Mouse (Mus musculus): Measurements from ENCODE around the gene AI837181.

Gene AI837181

GRCm38 (mm10) chr19:5414534-5414957, 10.4 kb upstream of the AI837181 start:
- DNase-seq (ENCODE audit: low spot score), result no peak

DNA sequence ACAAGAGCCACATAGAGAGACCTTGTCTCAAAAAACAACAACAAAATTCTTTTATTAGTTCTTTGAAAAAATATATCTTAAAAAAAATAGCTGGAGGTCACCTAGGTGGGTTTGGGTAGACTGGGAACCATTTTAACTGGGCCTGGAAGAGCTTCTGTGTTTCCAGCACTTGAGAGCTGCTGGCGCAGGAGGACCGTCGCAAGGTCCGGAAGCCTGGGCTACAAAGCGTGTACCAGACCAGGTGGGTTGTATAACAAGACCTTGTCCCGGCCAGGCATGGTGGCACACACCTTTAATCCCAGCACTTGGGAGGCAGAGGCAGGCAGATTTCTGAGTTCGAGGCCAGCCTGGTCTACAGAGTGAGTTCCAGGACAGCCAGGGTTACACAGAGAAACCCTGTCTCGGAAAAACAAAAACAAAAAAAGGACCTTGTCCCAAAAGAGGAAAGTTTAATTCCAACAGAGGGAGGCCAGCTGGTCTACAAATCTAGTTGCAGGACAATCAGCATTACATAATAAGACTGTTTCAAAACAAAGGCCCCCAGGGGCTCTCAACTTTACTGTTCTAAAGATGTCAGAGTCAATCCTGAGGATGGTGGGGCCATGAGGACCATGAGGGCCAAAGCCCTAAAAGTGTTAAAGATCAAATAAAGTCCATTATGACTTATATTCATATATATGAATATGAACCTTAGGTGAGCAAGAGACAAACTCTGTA, 6.0 kb upstream of the AI837181 start:
- DNase-seq (ENCODE audit: low spot score), result no peak

DNA sequence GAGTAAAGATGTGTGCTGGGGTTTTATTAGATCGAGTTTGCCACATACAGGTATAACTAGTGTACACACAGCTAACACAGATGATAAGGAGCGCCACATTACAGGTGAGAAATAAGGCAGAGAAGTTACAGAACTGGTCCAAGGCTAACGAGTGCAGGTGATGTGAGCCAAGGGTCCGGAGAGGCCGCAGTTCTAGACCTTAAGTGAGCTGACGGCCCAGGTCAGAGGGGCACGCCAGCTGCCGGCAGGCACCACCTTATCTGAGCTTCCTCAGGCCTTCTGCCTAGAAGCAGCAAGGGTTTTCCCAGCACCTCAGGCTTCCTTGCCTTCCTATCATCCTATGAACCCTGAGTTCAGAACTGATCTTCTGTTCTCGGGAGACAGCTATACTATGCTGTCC, 5.3 kb upstream of the AI837181 start:
- no peak for DNase-seq (ENCODE audit: low spot score)

DNA sequence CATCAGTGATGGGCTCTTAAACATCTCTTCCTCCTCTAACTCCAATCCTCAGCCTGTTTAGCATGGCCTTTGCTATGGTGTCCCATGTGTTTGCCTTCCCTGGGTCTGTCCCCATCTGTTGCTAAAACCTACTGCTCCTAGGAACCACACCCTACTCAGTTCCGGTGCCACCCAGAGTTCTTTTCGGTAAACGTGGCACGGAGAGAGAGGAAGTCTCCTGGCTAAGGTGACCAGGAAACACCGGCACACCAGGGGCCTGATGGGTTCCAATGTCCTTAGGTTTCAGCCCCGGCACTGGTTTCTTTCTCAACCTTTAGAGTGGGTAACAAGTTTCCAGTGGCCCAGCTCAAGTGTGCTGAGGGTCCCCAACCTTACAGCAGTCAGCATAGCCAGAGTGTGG, 4.4 kb upstream of the AI837181 start:
- DNase-seq (ENCODE audit: low spot score), result no peak

DNA sequence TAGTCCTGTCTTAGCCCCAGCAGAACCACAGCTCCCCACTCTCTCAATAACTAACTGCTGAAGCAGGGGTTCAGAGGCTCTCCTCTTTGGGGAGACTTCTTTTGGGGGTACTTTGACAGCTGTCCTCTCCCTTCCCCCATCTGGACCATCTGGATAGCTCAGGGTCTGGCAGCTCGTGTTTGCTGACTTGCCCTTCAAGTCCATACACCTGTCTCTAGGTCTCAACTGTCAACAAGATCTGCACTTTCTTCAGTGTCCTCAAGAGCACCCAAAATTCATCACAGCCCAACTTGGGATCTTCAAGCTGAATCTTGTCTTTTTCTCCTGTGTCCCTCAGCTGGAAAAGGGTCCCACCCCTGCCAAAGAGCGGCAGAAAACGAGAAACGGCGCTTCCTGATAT, 3.2 kb upstream of the AI837181 start:
- no peak for DNase-seq (ENCODE audit: low spot score)

DNA sequence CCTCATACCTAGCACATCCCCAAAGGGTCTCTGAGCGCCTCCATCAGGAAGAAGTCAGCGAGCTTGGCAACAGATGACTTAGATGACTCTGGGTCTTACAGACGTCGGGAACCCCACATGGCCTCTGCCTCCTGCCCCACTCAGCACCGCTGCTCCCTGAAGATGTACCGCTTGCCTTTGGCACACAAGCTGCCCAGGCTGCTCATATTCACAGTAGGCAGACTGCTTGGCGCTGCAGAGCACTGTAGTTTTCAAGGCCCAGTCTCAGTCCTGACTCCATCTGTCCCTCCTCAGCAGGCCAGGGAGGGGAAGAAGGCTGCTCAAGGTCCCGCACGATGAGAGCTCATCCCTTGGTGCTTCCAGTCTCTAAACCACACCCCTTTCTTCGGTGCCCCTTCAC, 2.7 kb upstream of the AI837181 start:
- no peak for DNase-seq (ENCODE audit: low spot score)

GRCm38 (mm10) chr19:5422895-5423443, 2.0 kb upstream of the AI837181 start:
- no peak for DNase-seq (ENCODE audit: low spot score)

GRCm38 (mm10) chr19:5423561-5423960, 1.4 kb upstream of the AI837181 start:
- no peak for DNase-seq (ENCODE audit: low spot score)

DNA sequence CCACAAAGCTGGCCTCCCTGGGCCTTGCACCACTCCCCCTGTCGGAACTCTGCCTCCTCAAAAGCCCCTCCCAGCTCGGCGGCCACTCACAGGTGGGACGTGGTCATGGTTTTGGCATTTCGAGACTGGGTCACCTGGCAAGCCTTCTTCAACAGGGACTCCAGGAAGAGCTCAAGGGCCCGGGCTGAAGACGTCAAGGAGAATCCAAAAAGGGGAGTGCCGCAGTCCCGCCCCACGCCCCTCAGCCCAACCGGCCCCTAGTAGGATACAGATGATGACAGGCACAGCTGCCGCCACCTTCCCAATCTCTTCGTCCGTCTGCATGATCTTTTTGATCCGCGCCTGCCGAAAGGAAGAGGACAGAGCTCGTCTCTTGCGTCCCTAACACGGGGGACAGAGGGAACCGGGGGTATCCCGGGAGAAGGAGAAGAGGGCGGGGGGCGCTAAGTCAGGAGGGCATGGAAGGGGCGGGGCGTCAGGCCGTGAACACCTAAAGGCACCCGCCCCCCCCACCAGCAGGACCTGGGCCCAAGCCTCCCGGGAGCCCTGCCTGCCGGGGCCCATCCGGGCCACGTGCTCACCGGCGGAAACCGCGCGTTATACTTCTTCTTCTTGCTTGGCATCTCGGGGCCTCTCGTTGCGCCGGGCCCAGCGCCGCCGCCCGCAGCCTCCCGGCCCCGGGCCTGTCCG, 707 bp upstream of the AI837181 start:
- peak; percentile 66 for DNase-seq (ENCODE audit: low spot score)

DNA sequence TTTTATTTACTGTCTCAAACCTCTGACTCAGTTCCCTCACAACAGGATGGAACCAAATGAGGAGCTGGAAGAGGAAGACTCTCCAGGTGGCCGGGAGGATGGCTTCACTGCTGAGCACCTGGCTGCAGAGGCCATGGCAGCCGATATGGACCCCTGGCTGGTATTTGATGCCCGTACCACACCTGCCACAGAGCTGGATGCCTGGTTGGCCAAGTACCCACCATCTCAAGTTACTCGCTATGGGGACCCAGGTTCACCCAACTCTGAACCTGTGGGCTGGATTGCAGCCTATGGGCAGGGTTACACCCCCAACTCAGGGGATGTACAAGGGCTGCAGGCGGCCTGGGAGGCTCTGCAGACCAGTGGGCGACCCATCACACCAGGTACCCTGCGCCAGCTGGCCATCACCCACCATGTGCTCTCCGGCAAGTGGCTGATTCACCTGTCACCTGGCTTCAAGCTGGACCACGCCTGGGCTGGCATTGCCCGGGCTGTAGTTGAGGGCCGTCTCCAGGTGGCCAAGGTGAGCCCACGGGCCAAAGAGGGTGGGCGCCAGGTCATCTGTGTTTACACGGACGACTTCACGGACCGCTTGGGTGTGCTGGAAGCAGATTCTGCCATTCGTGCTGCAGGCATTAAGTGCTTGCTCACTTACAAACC, 1.1 kb downstream of the AI837181 start:
- no peak for DNase-seq (ENCODE audit: low spot score)

- no peak for DNase-seq (ENCODE audit: low spot score)
Measured at GRCm38 (mm10) chr19:5426640-5427290, 1.8 kb downstream of the AI837181 start.

- DNase-seq (ENCODE audit: low spot score), result peak; percentile 41
Measured at GRCm38 (mm10) chr19:5428083-5428482, 3.1 kb downstream of the AI837181 start.

DNA sequence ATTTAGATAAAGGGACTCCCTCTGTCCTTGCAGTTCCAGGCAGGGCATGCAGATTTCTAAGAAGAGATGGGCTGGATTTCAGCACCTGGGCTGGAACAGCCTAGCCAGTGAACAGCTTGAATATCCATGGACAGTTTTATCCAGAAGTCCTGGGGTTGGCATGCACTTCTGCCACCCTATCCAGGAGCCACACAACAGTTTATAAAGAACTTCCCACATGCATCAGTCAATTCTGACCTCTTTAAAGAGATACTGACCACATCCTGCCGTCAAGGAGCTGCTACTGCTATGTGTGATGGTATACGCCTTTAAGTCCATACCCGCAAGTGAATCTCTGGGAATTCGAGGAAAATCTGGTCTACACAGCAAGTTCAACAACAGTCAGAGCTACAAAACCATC, 4.3 kb downstream of the AI837181 start:
- DNase-seq (ENCODE audit: low spot score), result no peak

GRCm38 (mm10) chr19:5429806-5430205, 4.9 kb downstream of the AI837181 start:
- no peak for DNase-seq (ENCODE audit: low spot score)

DNA sequence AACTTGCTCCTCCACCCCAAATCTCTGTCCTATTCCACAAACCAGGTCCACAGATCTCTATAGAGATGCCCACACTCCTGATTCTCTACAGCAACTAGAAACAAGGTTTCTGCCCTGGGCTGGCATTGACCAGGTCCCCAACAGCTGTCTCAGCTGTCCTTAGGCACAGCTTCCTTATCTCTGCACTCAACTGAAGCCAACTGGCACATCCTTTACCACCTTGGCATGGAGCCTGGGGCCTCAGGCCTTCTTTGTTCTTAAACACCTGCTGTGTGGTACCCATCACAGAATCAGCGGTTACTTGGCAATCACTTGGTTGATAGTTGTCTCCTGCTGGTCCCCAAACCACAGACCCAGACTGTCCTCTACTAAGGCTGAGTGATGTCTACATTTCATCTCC, 5.5 kb downstream of the AI837181 start:
- DNase-seq (ENCODE audit: low spot score), result no peak

DNA sequence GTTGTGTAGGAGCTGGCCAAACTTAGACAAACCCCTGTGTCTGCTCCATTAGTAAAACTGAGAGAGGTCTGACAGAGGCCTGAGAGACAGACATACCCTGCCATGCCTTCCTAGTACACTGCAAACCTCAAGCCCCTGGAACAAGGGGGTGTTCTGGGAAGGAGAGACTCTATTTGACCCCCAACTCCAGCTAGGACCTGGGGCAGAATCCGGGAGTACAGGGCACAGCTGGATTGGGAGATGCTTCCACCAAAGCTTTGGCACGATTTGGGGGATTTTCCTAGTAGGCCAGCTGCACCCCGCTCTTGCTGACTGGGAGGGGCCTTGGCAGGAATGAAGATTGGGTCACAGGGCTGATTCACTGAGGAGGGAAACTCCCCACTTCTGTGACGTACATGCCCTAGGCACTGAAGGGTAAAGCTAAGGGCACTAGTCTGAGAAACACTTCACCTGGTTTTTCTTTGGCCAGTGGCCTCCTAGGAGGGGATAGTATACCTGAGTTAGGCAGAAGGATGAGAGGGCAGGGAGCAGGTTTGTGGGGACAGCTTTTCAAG, 7.0 kb downstream of the AI837181 start:
- no peak for DNase-seq (ENCODE audit: low spot score)

DNA sequence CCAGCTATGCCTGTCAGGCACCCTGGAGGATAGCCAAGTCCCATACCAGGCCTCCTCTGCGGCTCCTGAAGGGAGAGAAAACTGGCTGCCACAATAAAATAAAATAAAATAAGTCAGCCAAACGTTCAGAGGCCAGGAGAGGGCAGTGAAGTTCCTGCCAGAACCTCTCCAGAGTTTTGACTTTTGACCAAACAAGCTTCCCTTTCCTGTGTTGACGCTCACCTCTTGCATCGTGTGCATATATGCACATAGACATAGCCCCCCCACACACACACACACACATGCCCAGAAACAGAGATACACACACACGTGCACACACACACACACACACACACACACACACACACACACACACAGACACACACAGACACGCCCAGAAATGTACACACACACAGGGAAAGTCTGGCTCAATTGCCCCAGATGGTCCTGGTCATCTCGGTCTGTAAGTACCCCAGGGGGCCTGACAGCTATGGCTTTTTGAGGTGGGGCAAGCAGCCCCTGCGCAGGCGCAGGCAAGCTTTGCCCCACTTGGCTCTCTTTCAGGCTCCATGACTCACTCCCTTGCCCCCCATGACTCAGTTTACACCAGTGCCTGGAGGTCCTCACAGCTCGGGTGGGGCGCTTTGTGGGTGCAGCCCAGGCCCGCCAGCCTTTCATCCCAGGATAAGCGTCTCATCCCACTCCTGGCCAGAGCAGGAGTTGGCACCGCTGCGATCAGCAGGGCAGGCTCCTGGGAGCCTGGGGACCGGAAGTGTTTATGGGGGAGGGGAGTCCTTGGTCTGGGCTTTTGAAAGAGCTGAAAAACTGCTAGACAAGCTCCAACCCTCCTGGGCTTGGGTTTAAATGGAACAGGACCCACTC, 8.3 kb downstream of the AI837181 start:
- peak; percentile 65 for DNase-seq (ENCODE audit: low spot score)

DNA sequence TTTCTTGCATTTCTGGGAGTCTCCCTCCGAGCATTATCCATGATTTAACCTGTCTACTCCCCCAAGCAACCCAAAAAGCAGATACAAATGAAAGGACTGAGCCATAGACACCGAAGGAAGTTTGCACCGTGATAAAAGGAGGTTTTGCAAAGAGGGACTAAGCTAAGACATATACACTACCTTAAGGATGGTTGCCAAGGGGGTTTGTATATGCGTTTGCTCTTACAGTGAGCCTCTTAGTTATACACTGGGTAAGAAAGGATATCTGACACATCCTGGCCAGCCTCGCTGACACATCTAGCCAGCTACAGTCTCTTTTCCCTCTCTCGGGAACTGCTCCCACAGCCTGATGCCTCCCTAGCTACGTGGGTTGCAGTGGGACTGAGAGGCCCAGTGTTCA, 9.0 kb downstream of the AI837181 start:
- DNase-seq (ENCODE audit: low spot score), result no peak

DNA sequence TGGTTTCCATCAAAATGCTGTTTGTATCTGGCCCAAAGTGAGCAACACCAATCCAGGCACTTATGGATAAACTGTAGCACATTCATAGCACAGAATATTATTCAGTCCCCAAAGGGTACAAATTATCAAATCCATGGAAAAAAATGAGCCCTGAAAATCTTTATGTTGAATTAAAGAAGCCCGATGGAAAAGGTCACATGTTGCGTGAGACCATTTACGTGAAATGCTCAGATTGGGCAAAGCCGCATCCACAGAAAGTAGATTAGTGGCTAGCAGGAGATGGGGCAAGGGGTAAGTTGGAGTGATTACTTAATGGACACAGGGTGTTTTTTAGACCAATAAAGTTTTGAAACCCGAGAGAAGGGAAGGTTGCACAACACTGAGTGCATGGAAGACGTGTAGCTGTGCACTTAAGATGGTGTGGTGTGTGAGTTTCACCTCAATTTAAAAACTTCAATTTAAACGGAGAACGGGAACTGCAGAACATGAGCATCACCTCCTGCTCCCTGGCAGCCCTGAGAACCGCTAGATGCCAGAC, 19.5 kb downstream of the AI837181 start:
- DNase-seq (ENCODE audit: low spot score), result no peak

GRCm38 (mm10) chr19:5444954-5445353, 20.0 kb downstream of the AI837181 start:
- no peak for DNase-seq (ENCODE audit: low spot score)

GRCm38 (mm10) chr19:5445747-5446146, 20.8 kb downstream of the AI837181 start:
- no peak for DNase-seq (ENCODE audit: low spot score)

All from T-cell, adult 2 months (primary cell).